Mouse (Mus musculus) midbrain, embryonic 11.5 days (tissue): ENCODE data around the gene Akap2. TPM values are rescaled to one million over a fixed set of nuclear protein-coding genes. Genes with fewer than 3 reads are reported as not detected.
A peak's percentile ranks its signal among the peaks of the same experiment; 100 is the strongest.

Experiments used
- ATAC-seq: fragments of 200-750 bp; cut with Nextera tagmentation; 2 replicates; pipeline ENCODE4 v1.8.0; 2017; ENCODE audit warnings: moderate TSS enrichment, moderate library complexity; ENCODE audit not compliant: low FRiP score
- DNase-seq: peaks from one replicate; pipeline ENCODE4 v3.0.0; 2015; ENCODE audit warnings: low spot score; ENCODE audit errors: missing footprints
- H3K27ac ChIP-seq: fragments of 300-500 bp; sonication (generic); 2 replicates; pipeline ENCODE4 v1.5.1; 2014; ENCODE audit warnings: low read depth, low read length
- H3K27me3 ChIP-seq: fragments of 300-500 bp; sonication (generic); 2 replicates; pipeline ENCODE4 v1.6.1; 2014; ENCODE audit warnings: mild to moderate bottlenecking, low read length, moderate library complexity, mixed read lengths; ENCODE audit not compliant: control insufficient read depth, insufficient read depth
- H3K36me3 ChIP-seq: fragments of 300-500 bp; sonication (generic); 2 replicates; pipeline ENCODE4 v1.6.1; 2014; ENCODE audit warnings: mild to moderate bottlenecking, low read length, moderate library complexity, mixed read lengths; ENCODE audit not compliant: control insufficient read depth, insufficient read depth
- H3K4me1 ChIP-seq: fragments of 300-500 bp; sonication (generic); 2 replicates; pipeline ENCODE4 v1.6.1; 2014; ENCODE audit warnings: low read length; ENCODE audit not compliant: control insufficient read depth, insufficient read depth
- H3K4me2 ChIP-seq: fragments of 300-500 bp; sonication (generic); 2 replicates; pipeline ENCODE4 v1.6.1; 2014; ENCODE audit warnings: mild to moderate bottlenecking, moderate library complexity
- H3K4me3 ChIP-seq: fragments of 300-500 bp; sonication (generic); 2 replicates; pipeline ENCODE4 v1.5.1; 2014; ENCODE audit warnings: low read depth, low read length
- H3K9ac ChIP-seq: fragments of 300-500 bp; sonication (generic); 2 replicates; pipeline ENCODE4 v1.6.1; 2014; ENCODE audit warnings: low read length
- H3K9me3 ChIP-seq: fragments of 300-500 bp; sonication (generic); 2 replicates; pipeline ENCODE4 v1.6.1; 2016; ENCODE audit warnings: low read length; ENCODE audit not compliant: control insufficient read depth
- WGBS: fragments of 180-500 bp; shearing (Covaris S2); extraction: QIAGEN DNeasy Blood & Tissue Kit; methylation state at CpG from one replicate; pipeline ENCODE4 v1.1.7; 2014; 5-methylcytosine and 5-hydroxymethylcytosine counted together
- polyA plus RNA-seq: library from polyadenylated mRNA; unstranded; fragments of >200 nt; fragmentation: Nextera tagmentation; extraction: Ambion mirVana; gene quantifications from 2 replicates; pipeline ENCODE4 v1.2.1, GENCODE M21; 2014

The Akap2 gene
- polyA plus RNA-seq, 1 experiment from 2014 or later, result 17.9 TPM

- 68% methylated on average over 4 of the region's 4 CpGs for WGBS
- H3K4me2 ChIP-seq, result no peak overlapping the region
- no peaks in the 10 kb centered on the region for H3K36me3 ChIP-seq
- H3K4me3 ChIP-seq, result no peak overlapping the region
- H3K27ac ChIP-seq, result no peak overlapping the region
- no peaks in the 10 kb centered on the region for H3K27me3 ChIP-seq
- H3K4me1 ChIP-seq, result no peaks in the 10 kb centered on the region; the same call in 1 of the 2 replicates
- DNase-seq (no peak), ATAC-seq (no peak)
- H3K9me3 ChIP-seq, result no peaks in the 10 kb centered on the region
- no peak overlapping the region for H3K9ac ChIP-seq
Observed at GRCm38 (mm10) chr4:57839343-57839742, 121.9 kb downstream of the Akap2 start.

GRCm38 (mm10) chr4:57841911-57842310 lies 124.5 kb downstream of the Akap2 start:
- Histone ChIP-seq H3K4me1 (peaks cover 20% of the 10 kb centered on the region; the same call in 1 of the 2 replicates), H3K9ac (no peak overlapping the region), H3K9me3 (no peaks in the 10 kb centered on the region), H3K4me2 (no peak overlapping the region), H3K27ac (no peak overlapping the region), H3K36me3 (no peaks in the 10 kb centered on the region), H3K27me3 (no peaks in the 10 kb centered on the region), H3K4me3 (no peak overlapping the region)
- DNase-seq (no peak), ATAC-seq (no peak)
- WGBS, result 12% methylated on average over 1 of the region's 1 CpGs

GRCm38 (mm10) chr4:57842472-57843305 lies 125.2 kb downstream of the Akap2 start:
- no peak overlapping the region for H3K27ac ChIP-seq
- WGBS, result 84% methylated on average over 11 of the region's 11 CpGs
- H3K4me1 ChIP-seq, result peaks cover 24% of the 10 kb centered on the region

GRCm38 (mm10) chr4:57845031-57845431 lies 127.6 kb downstream of the Akap2 start:
- Histone ChIP-seq H3K9me3 (no peaks in the 10 kb centered on the region), H3K9ac (peak overlapping the region; percentile 54), H3K4me1 (peaks cover 24% of the 10 kb centered on the region), H3K36me3 (no peaks in the 10 kb centered on the region), H3K27me3 (no peaks in the 10 kb centered on the region), H3K4me3 (peak overlapping the region; percentile 24), H3K27ac (peak overlapping the region; percentile 74), H3K4me2 (peak overlapping the region; percentile 43)
- ATAC-seq (peak; percentile 89), DNase-seq (peak; percentile 96)
- WGBS, result 1% methylated on average over 10 of the region's 10 CpGs

More at GRCm38 (mm10) chr4:57842472-57843305, 125.2 kb downstream of the Akap2 start:
- Histone ChIP-seq H3K4me2 (no peak overlapping the region), H3K27me3 (no peaks in the 10 kb centered on the region), H3K9ac (no peak overlapping the region), H3K4me3 (no peak overlapping the region), H3K9me3 (no peaks in the 10 kb centered on the region), H3K36me3 (no peaks in the 10 kb centered on the region)
- ATAC-seq (no peak), DNase-seq (no peak)

GRCm38 (mm10) chr4:57845541-57846210 lies 128.2 kb downstream of the Akap2 start:
- Histone ChIP-seq H3K27me3 (no peaks in the 10 kb centered on the region), H3K4me1 (peaks cover 24% of the 10 kb centered on the region), H3K27ac (peak overlapping the region; percentile 74), H3K9me3 (no peaks in the 10 kb centered on the region), H3K4me2 (peak overlapping the region; percentile 43), H3K36me3 (no peaks in the 10 kb centered on the region), H3K9ac (peak overlapping the region; percentile 54), H3K4me3 (peak overlapping the region; percentile 24)
- DNase-seq, result peak; percentile 95
- WGBS, result 11% methylated on average over 12 of the region's 12 CpGs
- ATAC-seq, result peak; percentile 53

- Histone ChIP-seq H3K27me3 (no peaks in the 10 kb centered on the region), H3K9ac (peak overlapping the region; percentile 54; the same call in 1 of the 2 replicates), H3K36me3 (no peaks in the 10 kb centered on the region), H3K4me1 (peaks cover 24% of the 10 kb centered on the region), H3K27ac (peak overlapping the region; percentile 74; the same call in 1 of the 2 replicates), H3K4me2 (peak overlapping the region; percentile 43), H3K9me3 (no peaks in the 10 kb centered on the region), H3K4me3 (no peak overlapping the region)
- WGBS, result 51% methylated on average over 12 of the region's 12 CpGs
- peak; percentile 89 for DNase-seq
- ATAC-seq, result no peak
Observed at GRCm38 (mm10) chr4:57846381-57846990, 129.0 kb downstream of the Akap2 start.

GRCm38 (mm10) chr4:57846991-57847422 lies 129.6 kb downstream of the Akap2 start:
- DNase-seq (peak; percentile 89), ATAC-seq (no peak)
- peak overlapping the region; percentile 14; the same call in 1 of the 2 replicates for H3K4me2 ChIP-seq
- 0 out of 2 replicates have a peak overlapping the region, but pooled peaks have one; percentile 13 for H3K9ac ChIP-seq
- WGBS, result 29% methylated on average over 8 of the region's 8 CpGs
- H3K27me3 ChIP-seq, result no peaks in the 10 kb centered on the region
- H3K27ac ChIP-seq, result no peak overlapping the region
- no peaks in the 10 kb centered on the region for H3K9me3 ChIP-seq
- H3K36me3 ChIP-seq, result no peaks in the 10 kb centered on the region
- H3K4me1 ChIP-seq, result peaks cover 24% of the 10 kb centered on the region
- H3K4me3 ChIP-seq, result no peak overlapping the region

GRCm38 (mm10) chr4:57847676-57848075 lies 130.2 kb downstream of the Akap2 start:
- Histone ChIP-seq H3K4me1 (peaks cover 28% of the 10 kb centered on the region), H3K36me3 (no peaks in the 10 kb centered on the region), H3K9me3 (no peaks in the 10 kb centered on the region), H3K4me3 (no peak overlapping the region), H3K27ac (no peak overlapping the region), H3K4me2 (no peak overlapping the region; the same call in 1 of the 2 replicates), H3K27me3 (no peaks in the 10 kb centered on the region), H3K9ac (no peak overlapping the region)
- no peak for ATAC-seq
- no peak for DNase-seq
- WGBS, result 96% methylated on average over 3 of the region's 3 CpGs
